Mouse (Mus musculus): ENCODE results near the gene Rab3c.

Gene Rab3c

GRCm38 (mm10) chr13:110280563-110281144 lies at the start of gene Rab3c:
Rab3c (minus strand) TSS chr13:110280996.
- no peak for DNase-seq (ENCODE audit: low read depth, low spot score)

GRCm38 (mm10) chr13:110318746-110319145 lies 38.0 kb upstream of the Rab3c start:
- no peak for DNase-seq (ENCODE audit: low read depth, low spot score)

GRCm38 (mm10) chr13:110307188-110307587 lies 26.4 kb upstream of the Rab3c start:
- DNase-seq (ENCODE audit: low read depth, low spot score): no peak

GRCm38 (mm10) chr13:110297112-110297511 lies 16.3 kb upstream of the Rab3c start:
- DNase-seq (ENCODE audit: low read depth, low spot score): no peak

- no peak for DNase-seq (ENCODE audit: low read depth, low spot score)
Observed at GRCm38 (mm10) chr13:110288499-110288898, 7.7 kb upstream of the Rab3c start.

- DNase-seq (ENCODE audit: low read depth, low spot score): no peak
Observed at GRCm38 (mm10) chr13:110283781-110284180, 3.0 kb upstream of the Rab3c start.

- peak; percentile 80 for DNase-seq (ENCODE audit: low read depth, low spot score)
Observed at GRCm38 (mm10) chr13:110280028-110280562, 701 bp downstream of the Rab3c start.

GRCm38 (mm10) chr13:110278976-110279736 lies 1.6 kb downstream of the Rab3c start:
- DNase-seq (ENCODE audit: low read depth, low spot score): no peak

- no peak for DNase-seq (ENCODE audit: low read depth, low spot score)
Observed at GRCm38 (mm10) chr13:110277709-110278108, 3.1 kb downstream of the Rab3c start.

GRCm38 (mm10) chr13:110275471-110275870 lies 5.3 kb downstream of the Rab3c start:
- DNase-seq (ENCODE audit: low read depth, low spot score): no peak

GRCm38 (mm10) chr13:110260649-110261048 lies 20.1 kb downstream of the Rab3c start:
- DNase-seq (ENCODE audit: low read depth, low spot score): no peak

GRCm38 (mm10) chr13:110251453-110251852 lies 29.3 kb downstream of the Rab3c start:
- no peak for DNase-seq (ENCODE audit: low read depth, low spot score)

- DNase-seq (ENCODE audit: low read depth, low spot score): no peak
Observed at GRCm38 (mm10) chr13:110248481-110248880, 32.3 kb downstream of the Rab3c start.

GRCm38 (mm10) chr13:110238970-110239369 lies 41.8 kb downstream of the Rab3c start:
- DNase-seq (ENCODE audit: low read depth, low spot score): no peak

- DNase-seq (ENCODE audit: low read depth, low spot score): no peak
Observed at GRCm38 (mm10) chr13:110237209-110237935, 43.4 kb downstream of the Rab3c start.

GRCm38 (mm10) chr13:110233364-110233763 lies 47.4 kb downstream of the Rab3c start:
- DNase-seq (ENCODE audit: low read depth, low spot score): no peak

- no peak for DNase-seq (ENCODE audit: low read depth, low spot score)
Observed at GRCm38 (mm10) chr13:110231086-110231688, 49.6 kb downstream of the Rab3c start.

- no peak for DNase-seq (ENCODE audit: low read depth, low spot score)
Observed at GRCm38 (mm10) chr13:110230046-110230445, 50.8 kb downstream of the Rab3c start.

- DNase-seq (ENCODE audit: low read depth, low spot score): no peak
Observed at GRCm38 (mm10) chr13:110219195-110219594, 61.6 kb downstream of the Rab3c start.

- no peak for DNase-seq (ENCODE audit: low read depth, low spot score)
Observed at GRCm38 (mm10) chr13:110218497-110218896, 62.3 kb downstream of the Rab3c start.

- DNase-seq (ENCODE audit: low read depth, low spot score): no peak
Observed at GRCm38 (mm10) chr13:110211526-110212075, 69.2 kb downstream of the Rab3c start.

GRCm38 (mm10) chr13:110198906-110199305 lies 81.9 kb downstream of the Rab3c start:
- DNase-seq (ENCODE audit: low read depth, low spot score): no peak
